Comparison of ENCODE assay signal across 24 mouse cellular contexts in the genomic region with DNA sequence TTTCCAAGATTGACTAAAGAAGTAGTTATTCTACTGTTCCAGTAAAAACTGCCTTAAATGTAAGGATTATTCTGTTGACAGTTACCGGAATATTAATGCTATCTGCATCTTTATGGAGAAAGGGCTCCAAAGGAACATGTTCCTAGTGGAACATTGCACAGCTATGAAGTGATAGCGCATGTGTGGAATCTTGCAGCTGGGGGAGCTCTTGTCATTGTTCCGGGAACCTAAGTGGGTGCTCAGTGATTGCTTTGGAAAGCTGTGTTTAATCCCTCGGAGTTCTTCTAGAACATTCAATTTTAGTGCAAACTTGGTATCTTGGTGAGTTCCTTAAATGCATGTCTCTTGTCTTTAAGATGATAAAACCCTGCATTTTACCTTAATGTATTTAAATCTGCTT. TPM values are rescaled to one million over a fixed set of nuclear protein-coding genes. Genes with fewer than 3 reads are reported as not detected.
DNase-seq lines count a peak whose midpoint lies in the region; ATAC-seq and TF ChIP-seq lines count a peak whose summit lies in the region.
"Had no signal": no experiment of that assay in that cellular context is flagged by ENCODE, and none has a peak within 500 bp of the region (broad histone marks: within the 10 kb centered on the region; RNA-seq: fewer than 3 reads in every experiment).

No protein-coding gene starts in this region.

- no peak overlapping the region for H3K4me3 ChIP-seq in cerebellum, adult 2 months (replicated peaks; ENCODE audit: insufficient read depth, low read depth, low read length)
- no peak overlapping the region for H3K4me3 ChIP-seq in heart, embryonic 13.5 days
- H3K4me3 ChIP-seq in layer of hippocampus, adult 2 months = peak overlapping the region; percentile 8; the same call in 1 of the 2 replicates
- no peak overlapping the region for H3K4me3 ChIP-seq in midbrain, postnatal 0 days (ENCODE audit: low read depth, low read length)
- H3K4me3 ChIP-seq in midbrain, embryonic 13.5 days (replicated peaks) = no peak overlapping the region
- H3K4me3 ChIP-seq: embryonic facial prominence, embryonic 12.5 days; forebrain, embryonic 12.5 days; stomach, embryonic 15.5 days had no signal

- no peak for ATAC-seq in heart, embryonic 13.5 days (ENCODE audit: extremely low read depth, insufficient number of reproducible peaks, low FRiP score, low TSS enrichment)
- no peak for ATAC-seq in midbrain, postnatal 0 days (ENCODE audit: low FRiP score)
- no peak for ATAC-seq in midbrain, embryonic 13.5 days
- ATAC-seq: midbrain, embryonic 16.5 days had no signal

- no peaks in the 10 kb centered on the region for H3K27me3 ChIP-seq in cerebellum, adult 2 months (ENCODE audit: control insufficient read depth, insufficient read depth, low read length)
- H3K27me3 ChIP-seq in heart, embryonic 13.5 days (replicated peaks) = no peaks in the 10 kb centered on the region
- no peaks in the 10 kb centered on the region for H3K27me3 ChIP-seq in midbrain, postnatal 0 days (ENCODE audit: insufficient read depth, low read length)
- no peaks in the 10 kb centered on the region for H3K27me3 ChIP-seq in midbrain, embryonic 13.5 days
- H3K27me3 ChIP-seq: embryonic facial prominence, embryonic 12.5 days; forebrain, embryonic 12.5 days; stomach, embryonic 15.5 days had no signal

- DNase-seq in cerebellum, adult 2 months = no peak
- no peak for DNase-seq in cerebellum, postnatal 14 days
- no peak for DNase-seq in heart, postnatal 25 days (ENCODE audit: low spot score)
- no peak for DNase-seq in layer of hippocampus, adult 2 months (ENCODE audit: low spot score in 2 of 2)
- DNase-seq in layer of hippocampus, postnatal 10 days (ENCODE audit: low spot score in 2 of 2) = no peak
- no peak for DNase-seq in midbrain, postnatal 0 days (ENCODE audit: low spot score)
- DNase-seq: adrenal gland, postnatal 36 days; cerebellum, adult 11-12 months; cerebellum, postnatal 25 days; gastrocnemius, postnatal 14 days; heart, adult 11 months; kidney, adult 9 months; kidney, postnatal 36 days; lung, postnatal 4 days; right cerebral cortex, adult 18-20 months; thymus, adult 18-20 months; thymus, postnatal 36 days had no signal

- no peaks in the 10 kb centered on the region for H3K36me3 ChIP-seq in heart, embryonic 13.5 days
- H3K36me3 ChIP-seq in midbrain, postnatal 0 days (ENCODE audit: insufficient read depth, low read length) = no peaks in the 10 kb centered on the region
- H3K36me3 ChIP-seq in midbrain, embryonic 13.5 days = no peaks in the 10 kb centered on the region
- H3K36me3 ChIP-seq: embryonic facial prominence, embryonic 12.5 days; forebrain, embryonic 12.5 days; stomach, embryonic 15.5 days had no signal

- no peaks in the 10 kb centered on the region for H3K9me3 ChIP-seq in heart, embryonic 13.5 days
- H3K9me3 ChIP-seq in midbrain, postnatal 0 days (ENCODE audit: low read length) = no peaks in the 10 kb centered on the region
- H3K9me3 ChIP-seq in midbrain, embryonic 13.5 days = no peaks in the 10 kb centered on the region
- H3K9me3 ChIP-seq: embryonic facial prominence, embryonic 12.5 days; forebrain, embryonic 12.5 days; stomach, embryonic 15.5 days had no signal

- peak; percentile 11; the same call in 1 of the 2 replicates for TF ChIP-seq CTCF in cerebellum, adult 2 months (IDR thresholded peaks at IDR 0.05; ENCODE audit: borderline replicate concordance, insufficient read depth, low read depth, low read length)
- peak; percentile 56 for TF ChIP-seq CTCF in layer of hippocampus, adult 2 months (conservative IDR thresholded peaks at IDR 0.05)
- peak; percentile 39; the same call in 1 of the 2 replicates for TF ChIP-seq CTCF in midbrain, postnatal 0 days (IDR thresholded peaks at IDR 0.05)

- intact Hi-C loops in heart, postnatal 25 days (cut with DNase I) = no loop called here

- TF ChIP-seq POLR2A in cerebellum, adult 2 months (IDR thresholded peaks at IDR 0.05; ENCODE audit: borderline replicate concordance, insufficient read depth, low read length) = no peak

- H3K4me1 ChIP-seq in cerebellum, adult 2 months (ENCODE audit: control insufficient read depth, insufficient read depth, low read length) = no peaks in the 10 kb centered on the region; the same call in 1 of the 2 replicates
- peaks cover 51% of the 10 kb centered on the region for H3K4me1 ChIP-seq in heart, embryonic 13.5 days
- H3K4me1 ChIP-seq in midbrain, postnatal 0 days (ENCODE audit: insufficient read depth, low read length) = no peaks in the 10 kb centered on the region
- H3K4me1 ChIP-seq in midbrain, embryonic 13.5 days (replicated peaks) = peaks cover 5% of the 10 kb centered on the region
- H3K4me1 ChIP-seq: embryonic facial prominence, embryonic 12.5 days; stomach, embryonic 15.5 days had no signal

- H3K9ac ChIP-seq in heart, embryonic 13.5 days = no peak overlapping the region
- H3K9ac ChIP-seq in midbrain, postnatal 0 days (replicated peaks; ENCODE audit: low read length, poor library complexity, severe bottlenecking) = no peak overlapping the region
- no peak overlapping the region for H3K9ac ChIP-seq in midbrain, embryonic 13.5 days (replicated peaks)
- H3K9ac ChIP-seq: embryonic facial prominence, embryonic 12.5 days; forebrain, embryonic 12.5 days; hindbrain, embryonic 14.5 days; stomach, embryonic 15.5 days had no signal

- no peak overlapping the region for H3K27ac ChIP-seq in cerebellum, adult 2 months (ENCODE audit: insufficient read depth, low read length)
- peak overlapping the region; percentile 42; the same call in 1 of the 2 replicates for H3K27ac ChIP-seq in heart, embryonic 13.5 days (replicated peaks)
- no peak overlapping the region for H3K27ac ChIP-seq in layer of hippocampus, adult 2 months
- H3K27ac ChIP-seq in midbrain, postnatal 0 days (ENCODE audit: low read depth, low read length) = no peak overlapping the region
- H3K27ac ChIP-seq in midbrain, embryonic 13.5 days = no peak overlapping the region
- H3K27ac ChIP-seq: embryonic facial prominence, embryonic 12.5 days; forebrain, embryonic 12.5 days; hindbrain, embryonic 14.5 days; stomach, embryonic 15.5 days had no signal

- H3K4me2 ChIP-seq in heart, embryonic 13.5 days = no peak overlapping the region
- no peak overlapping the region for H3K4me2 ChIP-seq in midbrain, postnatal 0 days (ENCODE audit: low read depth, low read length, poor library complexity, severe bottlenecking)
- H3K4me2 ChIP-seq in midbrain, embryonic 13.5 days (replicated peaks) = no peak overlapping the region
- H3K4me2 ChIP-seq: embryonic facial prominence, embryonic 12.5 days; forebrain, embryonic 12.5 days; hindbrain, embryonic 14.5 days; stomach, embryonic 15.5 days had no signal

- 72% methylated on average over 4 of the region's 4 CpGs for WGBS in cerebellum, adult 2 months
- WGBS in heart, embryonic 13.5 days = 42% methylated on average over 4 of the region's 4 CpGs
- 82% methylated on average over 4 of the region's 4 CpGs for WGBS in midbrain, postnatal 0 days
- WGBS in midbrain, embryonic 13.5 days = 89% methylated on average over 4 of the region's 4 CpGs

RNA-seq across cellular contexts. Expression of a gene that starts 14.9 kb away (rescaled TPM):
- polyA plus RNA-seq in cerebellum, adult 2 months (2012; rRNA removed) = 15.7 and 15.8 TPM in 2 replicates
- 10.6 and 11.1 TPM in 2 replicates for polyA plus RNA-seq in heart, embryonic 13.5 days (2015; fragmentation: Nextera tagmentation; extraction: Ambion mirVana)
- total RNA-seq in heart, postnatal 25 days (2021) = 10 to 100 TPM; 61.1 to 63.8 TPM
- total RNA-seq in layer of hippocampus, adult 2 months (2021) = 100 to 1,000 TPM; 163 to 171 TPM
- total RNA-seq in layer of hippocampus, postnatal 10 days (2021) = 100 to 1,000 TPM; 128 to 134 TPM
- 64.4 and 81.0 TPM in 2 replicates for total RNA-seq in midbrain, postnatal 0 days (2014; rRNA removed)
- polyA plus RNA-seq in midbrain, postnatal 0 days (2015; fragmentation: Nextera tagmentation; extraction: Ambion mirVana) = 8.6 and 9.7 TPM in 2 replicates
- 9.6 and 10.0 TPM in 2 replicates for polyA plus RNA-seq in midbrain, embryonic 13.5 days (2015; fragmentation: Nextera tagmentation; extraction: Ambion mirVana)
